Mouse (Mus musculus) thymus, adult 2 months (tissue): ENCODE data around the gene Snn.
"Not testable (repeated sequence)": the region's sequence is repeated elsewhere in the genome, so short reads cannot be mapped to it uniquely, and the experiment has no call there.

Experiments used
- CTCF ChIP-seq: fragments of 200-500 bp; IDR thresholded peaks from 2 replicates; pipeline ENCODE4 v1.5.1; 2012; ENCODE audit warnings: mild to moderate bottlenecking, control low read depth, low read length, moderate library complexity, borderline replicate concordance; ENCODE audit not compliant: control insufficient read depth, poor library complexity, insufficient read depth; ENCODE audit errors: extremely low read depth
- POLR2A ChIP-seq: fragments of 200-500 bp; IDR thresholded peaks from 2 replicates; pipeline ENCODE4 v1.6.1; 2012; ENCODE audit warnings: mild to moderate bottlenecking, low read length, control low read depth, moderate library complexity; ENCODE audit not compliant: control insufficient read depth, poor library complexity, insufficient read depth; ENCODE audit errors: extremely low read depth

- TF ChIP-seq POLR2A, CTCF: not testable (repeated sequence)
Observed at GRCm38 (mm10) chr16:11013464-11014147, 47.1 kb upstream of the Snn start.
